Mouse (Mus musculus): ENCODE results near the gene Nemp1. TPM values are rescaled to one million over a fixed set of nuclear protein-coding genes. Genes with fewer than 3 reads are reported as not detected.

Gene Nemp1
- polyA plus RNA-seq, 1 experiment = 6.7 TPM

DNA sequence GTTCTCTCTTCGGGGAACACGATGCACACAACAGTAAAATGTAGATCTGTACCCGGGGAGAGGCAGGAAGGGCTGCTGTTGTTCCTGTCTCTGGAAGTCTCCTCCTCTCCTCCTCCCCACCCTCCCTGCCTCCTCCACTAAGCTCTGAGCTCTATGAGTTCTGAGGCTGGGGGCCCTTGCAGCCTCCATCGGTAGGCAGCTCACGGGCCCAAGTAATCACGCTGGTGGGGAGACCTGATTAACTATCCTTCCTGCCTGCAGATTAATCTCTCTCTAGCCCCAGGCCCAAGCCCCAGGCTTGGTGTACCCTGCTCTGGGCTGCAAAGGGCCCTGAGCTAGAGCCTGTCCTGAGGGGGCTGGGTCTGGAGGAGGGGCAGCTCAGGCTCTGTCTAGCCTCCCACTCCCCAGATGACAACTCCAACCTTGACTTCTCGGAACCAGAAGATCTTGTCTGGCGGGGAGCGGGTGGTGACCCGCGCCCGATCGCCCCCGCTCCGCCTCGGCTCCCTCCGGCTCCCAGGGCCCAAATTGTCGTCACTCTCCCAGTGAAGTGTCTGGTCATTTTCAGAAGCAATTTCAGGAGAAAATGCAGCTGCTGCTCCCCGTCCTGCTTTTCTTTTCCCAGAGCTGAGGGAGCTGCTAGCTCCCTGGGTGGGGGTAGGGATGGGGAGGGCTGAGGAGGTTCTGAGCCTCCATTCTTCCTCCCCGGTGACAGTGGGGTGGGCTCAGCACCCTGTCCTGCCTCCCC is 55.1 kb downstream of the Nemp1 start:
- no peak overlapping the region for H3K27ac ChIP-seq (ENCODE audit: insufficient read depth, low read length)
- H3K27me3 ChIP-seq (ENCODE audit: control insufficient read depth, insufficient read depth, low read length) = no peaks in the 10 kb centered on the region
- H3K4me1 ChIP-seq (ENCODE audit: control insufficient read depth, insufficient read depth, low read length) = no peaks in the 10 kb centered on the region
- 52% methylated on average over 20 of the region's 20 CpGs for WGBS
- TF ChIP-seq POLR2A (IDR thresholded peaks at IDR 0.05; ENCODE audit: borderline replicate concordance, insufficient read depth, low read length) = no peak
- no peak for TF ChIP-seq CTCF (IDR thresholded peaks at IDR 0.05; ENCODE audit: borderline replicate concordance, insufficient read depth, low read depth, low read length)
- no peak for DNase-seq
- no peak overlapping the region for H3K4me3 ChIP-seq (replicated peaks; ENCODE audit: insufficient read depth, low read depth, low read length)

DNA sequence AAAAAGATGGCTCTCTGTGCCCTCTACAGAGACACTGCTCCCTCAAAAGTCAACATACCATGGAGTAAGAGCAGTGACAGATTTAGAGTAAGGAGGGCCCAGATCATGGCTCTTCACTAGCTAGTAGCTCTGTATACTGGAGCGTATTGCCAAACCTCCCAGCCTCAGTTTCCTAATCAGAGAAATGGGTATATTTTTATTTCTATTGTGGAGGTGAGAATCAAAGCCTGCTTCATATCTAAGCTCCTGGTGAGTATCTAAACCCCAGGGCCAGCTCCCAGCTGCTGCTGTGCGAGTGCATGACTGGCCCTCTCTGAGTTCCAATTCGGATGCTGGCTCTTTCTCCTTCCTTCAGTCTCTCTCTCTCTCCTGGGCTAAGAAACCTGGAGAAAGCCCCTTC is 57.5 kb downstream of the Nemp1 start, which contains the start of gene Tac2:
Tac2 (plus strand) TSS at position 301 of the 400 bp plus-strand sequence.
- WGBS = 88% methylated on average over 3 of the region's 3 CpGs
- Histone ChIP-seq H3K4me3 (replicated peaks; ENCODE audit: insufficient read depth, low read depth, low read length) (no peak within 1 kb of the TSS), H3K27ac (ENCODE audit: insufficient read depth, low read length) (no peak within 1 kb of the TSS), H3K4me1 (ENCODE audit: control insufficient read depth, insufficient read depth, low read length) (no peaks in the 10 kb centered on the region; the same call in 1 of the 2 replicates), H3K27me3 (ENCODE audit: control insufficient read depth, insufficient read depth, low read length) (no peaks in the 10 kb centered on the region)
- DNase-seq = no peak
- TF ChIP-seq POLR2A (IDR thresholded peaks at IDR 0.05; ENCODE audit: borderline replicate concordance, insufficient read depth, low read length) (no peak), CTCF (IDR thresholded peaks at IDR 0.05; ENCODE audit: borderline replicate concordance, insufficient read depth, low read depth, low read length) (no peak)

GRCm38 (mm10) chr10:127725136-127725535 is 58.4 kb downstream of the Nemp1 start:
- TF ChIP-seq POLR2A (IDR thresholded peaks at IDR 0.05; ENCODE audit: borderline replicate concordance, insufficient read depth, low read length) (no peak), CTCF (IDR thresholded peaks at IDR 0.05; ENCODE audit: borderline replicate concordance, insufficient read depth, low read depth, low read length) (no peak)
- DNase-seq = no peak
- 79% methylated on average over 4 of the region's 4 CpGs for WGBS
- Histone ChIP-seq H3K27me3 (ENCODE audit: control insufficient read depth, insufficient read depth, low read length) (no peaks in the 10 kb centered on the region), H3K27ac (ENCODE audit: insufficient read depth, low read length) (no peak overlapping the region), H3K4me1 (ENCODE audit: control insufficient read depth, insufficient read depth, low read length) (no peaks in the 10 kb centered on the region; the same call in 1 of the 2 replicates), H3K4me3 (replicated peaks; ENCODE audit: insufficient read depth, low read depth, low read length) (no peak overlapping the region)

GRCm38 (mm10) chr10:127728437-127728836 is 61.7 kb downstream of the Nemp1 start:
- TF ChIP-seq CTCF (IDR thresholded peaks at IDR 0.05; ENCODE audit: borderline replicate concordance, insufficient read depth, low read depth, low read length) (no peak), POLR2A (IDR thresholded peaks at IDR 0.05; ENCODE audit: borderline replicate concordance, insufficient read depth, low read length) (no peak)
- H3K4me3 ChIP-seq (replicated peaks; ENCODE audit: insufficient read depth, low read depth, low read length) = no peak overlapping the region
- H3K4me1 ChIP-seq (ENCODE audit: control insufficient read depth, insufficient read depth, low read length) = no peaks in the 10 kb centered on the region; the same call in 1 of the 2 replicates
- no peak for DNase-seq
- no peak overlapping the region for H3K27ac ChIP-seq (ENCODE audit: insufficient read depth, low read length)
- no peaks in the 10 kb centered on the region for H3K27me3 ChIP-seq (ENCODE audit: control insufficient read depth, insufficient read depth, low read length)
- 12% methylated on average over 8 of the region's 8 CpGs for WGBS

DNA sequence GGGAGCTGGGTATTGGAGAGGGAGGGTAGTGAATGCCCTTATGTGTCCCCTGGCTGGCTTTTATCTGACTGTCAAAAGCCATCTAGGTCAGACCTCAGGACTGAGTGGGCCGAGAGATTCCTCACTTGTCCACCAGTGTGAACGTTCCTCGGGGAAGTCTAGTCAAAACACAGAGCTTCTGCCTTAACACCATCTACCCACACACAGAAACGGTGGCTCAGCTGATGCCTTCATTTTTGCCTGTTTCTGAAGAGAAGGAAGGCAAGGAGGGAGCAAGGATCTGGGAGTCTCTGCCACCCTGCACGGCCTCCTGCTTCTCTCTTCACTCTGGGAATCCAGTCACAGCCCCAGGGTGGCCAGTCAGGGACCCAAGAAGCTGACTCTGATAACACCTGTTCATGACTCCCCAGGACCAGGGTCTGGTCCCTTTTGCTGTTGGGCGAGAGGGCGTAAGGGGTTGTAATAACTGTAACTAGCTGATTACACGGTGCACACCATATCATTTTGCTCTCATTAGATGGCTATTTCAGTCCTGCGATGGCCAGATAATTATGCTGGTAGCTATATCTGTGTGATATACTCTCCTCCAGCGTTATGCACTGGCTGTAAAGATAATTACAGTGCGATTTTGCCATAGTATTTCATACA is 63.7 kb downstream of the Nemp1 start:
- TF ChIP-seq CTCF (IDR thresholded peaks at IDR 0.05; ENCODE audit: borderline replicate concordance, insufficient read depth, low read depth, low read length) = no peak
- no peak for TF ChIP-seq POLR2A (IDR thresholded peaks at IDR 0.05; ENCODE audit: borderline replicate concordance, insufficient read depth, low read length)
- 73% methylated on average over 11 of the region's 11 CpGs for WGBS
- Histone ChIP-seq H3K27me3 (ENCODE audit: control insufficient read depth, insufficient read depth, low read length) (no peaks in the 10 kb centered on the region), H3K27ac (ENCODE audit: insufficient read depth, low read length) (no peak overlapping the region), H3K4me3 (replicated peaks; ENCODE audit: insufficient read depth, low read depth, low read length) (no peak overlapping the region), H3K4me1 (ENCODE audit: control insufficient read depth, insufficient read depth, low read length) (no peaks in the 10 kb centered on the region; the same call in 1 of the 2 replicates)
- no peak for DNase-seq

- WGBS = 63% methylated on average over 9 of the region's 9 CpGs
- no peak overlapping the region for H3K4me3 ChIP-seq (replicated peaks; ENCODE audit: insufficient read depth, low read depth, low read length)
- TF ChIP-seq CTCF (IDR thresholded peaks at IDR 0.05; ENCODE audit: borderline replicate concordance, insufficient read depth, low read depth, low read length) (no peak), POLR2A (IDR thresholded peaks at IDR 0.05; ENCODE audit: borderline replicate concordance, insufficient read depth, low read length) (no peak)
- no peak overlapping the region for H3K27ac ChIP-seq (ENCODE audit: insufficient read depth, low read length)
- no peaks in the 10 kb centered on the region; the same call in 1 of the 2 replicates for H3K4me1 ChIP-seq (ENCODE audit: control insufficient read depth, insufficient read depth, low read length)
- H3K27me3 ChIP-seq (ENCODE audit: control insufficient read depth, insufficient read depth, low read length) = no peaks in the 10 kb centered on the region
- DNase-seq = no peak
Measured at GRCm38 (mm10) chr10:127730933-127731310, 64.2 kb downstream of the Nemp1 start.

- Histone ChIP-seq H3K27ac (ENCODE audit: insufficient read depth, low read length) (no peak overlapping the region), H3K4me1 (ENCODE audit: control insufficient read depth, insufficient read depth, low read length) (no peaks in the 10 kb centered on the region; the same call in 1 of the 2 replicates), H3K4me3 (replicated peaks; ENCODE audit: insufficient read depth, low read depth, low read length) (no peak overlapping the region), H3K27me3 (ENCODE audit: control insufficient read depth, insufficient read depth, low read length) (no peaks in the 10 kb centered on the region)
- WGBS = 63% methylated on average over 5 of the region's 5 CpGs
- TF ChIP-seq POLR2A (IDR thresholded peaks at IDR 0.05; ENCODE audit: borderline replicate concordance, insufficient read depth, low read length) (no peak), CTCF (IDR thresholded peaks at IDR 0.05; ENCODE audit: borderline replicate concordance, insufficient read depth, low read depth, low read length) (no peak)
- no peak for DNase-seq
Measured at GRCm38 (mm10) chr10:127731397-127731796, 64.7 kb downstream of the Nemp1 start.

DNA sequence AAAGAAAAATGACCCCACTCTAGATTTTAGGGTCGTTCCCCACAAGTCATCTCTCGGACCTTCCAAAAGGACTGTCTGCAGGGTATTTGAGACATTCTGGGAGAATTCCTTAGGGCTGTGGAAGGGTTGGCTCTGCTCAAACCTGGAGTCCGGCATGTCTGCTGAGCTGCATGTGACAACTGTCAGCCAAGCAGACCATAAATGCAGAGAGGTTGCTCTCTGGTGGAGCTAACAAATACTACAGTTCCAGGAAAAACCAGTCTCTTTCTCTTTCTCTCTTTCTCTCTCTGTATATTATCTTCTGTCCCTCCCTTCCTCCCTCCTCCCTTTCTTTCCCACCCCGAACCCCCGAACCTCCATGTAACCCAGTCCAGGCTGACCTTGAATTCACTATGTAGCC is 67.7 kb downstream of the Nemp1 start:
- H3K27me3 ChIP-seq (ENCODE audit: control insufficient read depth, insufficient read depth, low read length) = no peaks in the 10 kb centered on the region
- H3K27ac ChIP-seq (ENCODE audit: insufficient read depth, low read length) = no peak overlapping the region
- H3K4me3 ChIP-seq (replicated peaks; ENCODE audit: insufficient read depth, low read depth, low read length) = no peak overlapping the region
- TF ChIP-seq CTCF (IDR thresholded peaks at IDR 0.05; ENCODE audit: borderline replicate concordance, insufficient read depth, low read depth, low read length) (peak; percentile 28; the same call in 1 of the 2 replicates), POLR2A (IDR thresholded peaks at IDR 0.05; ENCODE audit: borderline replicate concordance, insufficient read depth, low read length) (no peak)
- no peaks in the 10 kb centered on the region for H3K4me1 ChIP-seq (ENCODE audit: control insufficient read depth, insufficient read depth, low read length)
- DNase-seq = no peak
- 42% methylated on average over 5 of the region's 5 CpGs for WGBS
